Mouse (Mus musculus) MEL-GATA-1-ER (cell line): ENCODE measurements around the gene Alox12b.

Experiments
- DNase-seq: peaks from one replicate; pipeline ENCODE4 v3.0.0-alpha.2; 2012; ENCODE audit warnings: low read depth; ENCODE audit errors: extremely low read depth

The Alox12b gene

GRCm38 (mm10) chr11:69156800-69157199 lies at the start of gene Alox12b:
Gene Alox12b (plus strand): TSS chr11:69156989.
- DNase-seq: no peak

DNA sequence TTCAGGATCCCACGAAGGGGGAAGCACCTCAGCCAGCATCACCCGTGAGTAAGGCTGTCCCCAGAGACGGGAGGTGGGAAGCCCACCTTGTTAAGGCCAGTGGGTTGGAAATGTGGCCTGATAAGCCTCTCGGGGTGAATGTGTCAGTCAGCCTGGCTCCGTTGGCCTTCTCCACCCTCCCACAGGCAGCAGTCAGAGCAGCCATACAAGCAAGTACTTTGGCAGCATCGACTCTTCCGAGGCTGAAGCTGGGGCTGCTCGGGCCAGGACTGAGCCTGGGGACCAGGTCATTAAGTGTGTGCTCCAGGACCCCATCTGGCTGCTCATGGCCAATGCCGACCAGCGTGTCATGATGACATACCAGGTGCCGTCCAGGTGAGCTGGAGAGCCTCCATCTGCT lies 49.1 kb upstream of the Alox12b start:
- no peak for DNase-seq

GRCm38 (mm10) chr11:69108223-69108622 lies 48.6 kb upstream of the Alox12b start:
- DNase-seq: no peak

DNA sequence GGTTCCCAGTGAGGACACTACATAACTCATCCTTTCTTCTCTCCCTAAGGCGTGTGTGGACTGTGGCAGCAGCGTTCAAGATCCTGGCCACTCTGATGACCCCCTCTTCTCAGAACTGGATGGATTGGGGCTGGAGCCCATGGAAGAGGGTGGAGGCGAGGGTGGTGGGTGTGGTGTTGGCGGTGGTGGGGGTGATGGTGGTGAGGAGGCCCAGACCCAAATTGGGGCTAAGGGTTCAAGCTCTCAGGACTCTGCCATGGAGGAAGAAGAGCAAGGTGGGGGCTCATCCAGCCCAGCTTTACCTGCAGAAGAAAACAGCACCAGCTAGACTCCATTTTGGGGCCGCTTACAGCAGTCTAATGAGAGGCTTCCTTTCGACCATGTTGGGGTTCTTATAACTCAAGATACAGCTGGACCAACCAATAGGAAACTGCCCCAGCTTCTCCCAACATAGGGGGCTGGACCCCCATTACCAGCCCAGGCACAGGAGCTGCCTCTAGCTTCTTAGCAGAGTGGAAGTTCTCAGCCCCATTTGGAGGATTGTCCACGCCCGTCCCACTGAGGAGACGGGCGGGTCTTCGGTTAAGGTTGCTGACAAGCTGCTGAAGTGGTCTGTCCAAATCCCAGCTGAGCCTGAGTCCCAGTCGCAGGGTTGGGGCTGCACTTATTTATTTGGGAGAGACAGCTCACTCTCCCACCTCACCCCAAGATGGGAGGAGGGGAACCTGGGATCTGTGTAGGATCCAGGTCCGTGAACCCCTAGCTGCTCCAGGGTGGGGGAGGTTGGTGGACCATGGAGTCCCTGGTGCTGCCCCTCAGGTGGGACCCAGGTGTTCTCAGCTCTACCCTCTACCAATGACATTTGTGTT lies 47.5 kb upstream of the Alox12b start:
- DNase-seq: no peak

DNA sequence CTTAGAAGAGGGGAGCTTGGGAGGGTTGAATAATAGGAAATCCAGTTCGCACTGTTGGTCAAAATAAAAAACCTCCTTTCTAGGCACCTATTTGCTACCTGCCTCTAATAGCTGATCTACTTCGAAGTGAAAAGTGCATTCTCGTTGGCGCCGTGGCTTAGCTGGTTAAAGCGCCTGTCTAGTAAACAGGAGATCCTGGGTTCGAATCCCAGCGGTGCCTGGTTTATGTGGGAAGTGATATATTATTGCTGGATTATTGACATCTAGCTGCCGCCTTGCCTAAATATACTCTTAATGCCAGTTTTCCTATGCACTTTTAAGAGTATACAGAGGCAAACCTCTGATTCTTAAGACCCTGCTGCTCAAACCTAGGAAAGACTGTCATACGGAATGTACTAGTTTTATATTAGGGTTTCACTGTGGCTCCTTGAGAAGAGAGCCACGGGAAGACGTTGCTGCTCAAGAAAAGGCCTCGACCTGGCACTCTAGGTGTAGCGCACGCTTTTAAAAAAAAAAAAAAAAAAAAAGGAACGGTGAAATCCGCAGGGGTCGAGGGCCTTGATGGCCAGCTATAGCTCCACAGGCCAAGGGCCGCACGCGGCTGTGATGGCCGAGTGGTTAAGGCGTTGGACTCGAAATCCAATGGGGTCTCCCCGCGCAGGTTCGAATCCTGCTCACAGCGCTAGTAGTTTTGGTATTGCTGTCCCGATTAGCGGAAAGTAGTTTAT lies 46.3 kb upstream of the Alox12b start:
- peak; percentile 86 for DNase-seq

DNA sequence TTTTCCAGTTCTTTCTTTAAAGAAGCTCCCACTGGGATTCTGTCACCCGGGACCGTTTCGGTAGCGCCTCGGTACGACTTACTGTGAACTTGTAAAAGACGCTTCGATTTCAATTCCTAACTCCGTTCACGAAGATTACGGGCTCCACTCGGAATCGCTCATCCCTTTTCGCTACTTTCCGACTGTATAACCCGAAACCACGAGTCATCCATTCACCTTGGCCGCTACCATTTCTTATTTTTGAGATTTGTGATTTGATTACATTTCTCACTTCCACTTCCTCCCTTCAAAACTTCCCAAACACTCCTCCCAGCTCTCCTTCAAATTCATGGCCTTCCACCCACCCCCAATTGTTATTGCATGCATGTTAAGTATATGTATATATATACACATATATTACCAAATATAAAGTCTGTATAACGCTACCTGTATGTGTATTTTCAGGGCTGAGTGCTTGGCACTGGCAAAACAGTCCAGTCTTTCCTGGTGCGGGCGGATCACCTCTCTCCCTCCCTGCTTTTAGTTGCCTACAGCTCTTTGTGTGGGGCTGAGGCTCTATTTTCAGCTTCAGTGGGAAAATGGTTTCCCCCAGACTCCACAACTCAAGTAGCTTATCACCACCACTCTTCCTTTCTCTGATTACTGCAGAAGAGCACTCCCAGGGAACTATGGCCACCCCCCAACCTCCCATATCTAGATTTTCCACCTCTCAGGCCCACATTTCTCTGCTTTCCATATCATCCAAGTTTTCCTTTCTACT lies 45.6 kb upstream of the Alox12b start:
- no peak for DNase-seq

GRCm38 (mm10) chr11:69111865-69112264 lies 44.9 kb upstream of the Alox12b start:
- DNase-seq: no peak

GRCm38 (mm10) chr11:69114018-69114417 lies 42.8 kb upstream of the Alox12b start:
- DNase-seq: no peak

- no peak for DNase-seq
Measured at GRCm38 (mm10) chr11:69114621-69115020, 42.2 kb upstream of the Alox12b start.

- DNase-seq: no peak
Measured at GRCm38 (mm10) chr11:69116843-69117242, 39.9 kb upstream of the Alox12b start.

DNA sequence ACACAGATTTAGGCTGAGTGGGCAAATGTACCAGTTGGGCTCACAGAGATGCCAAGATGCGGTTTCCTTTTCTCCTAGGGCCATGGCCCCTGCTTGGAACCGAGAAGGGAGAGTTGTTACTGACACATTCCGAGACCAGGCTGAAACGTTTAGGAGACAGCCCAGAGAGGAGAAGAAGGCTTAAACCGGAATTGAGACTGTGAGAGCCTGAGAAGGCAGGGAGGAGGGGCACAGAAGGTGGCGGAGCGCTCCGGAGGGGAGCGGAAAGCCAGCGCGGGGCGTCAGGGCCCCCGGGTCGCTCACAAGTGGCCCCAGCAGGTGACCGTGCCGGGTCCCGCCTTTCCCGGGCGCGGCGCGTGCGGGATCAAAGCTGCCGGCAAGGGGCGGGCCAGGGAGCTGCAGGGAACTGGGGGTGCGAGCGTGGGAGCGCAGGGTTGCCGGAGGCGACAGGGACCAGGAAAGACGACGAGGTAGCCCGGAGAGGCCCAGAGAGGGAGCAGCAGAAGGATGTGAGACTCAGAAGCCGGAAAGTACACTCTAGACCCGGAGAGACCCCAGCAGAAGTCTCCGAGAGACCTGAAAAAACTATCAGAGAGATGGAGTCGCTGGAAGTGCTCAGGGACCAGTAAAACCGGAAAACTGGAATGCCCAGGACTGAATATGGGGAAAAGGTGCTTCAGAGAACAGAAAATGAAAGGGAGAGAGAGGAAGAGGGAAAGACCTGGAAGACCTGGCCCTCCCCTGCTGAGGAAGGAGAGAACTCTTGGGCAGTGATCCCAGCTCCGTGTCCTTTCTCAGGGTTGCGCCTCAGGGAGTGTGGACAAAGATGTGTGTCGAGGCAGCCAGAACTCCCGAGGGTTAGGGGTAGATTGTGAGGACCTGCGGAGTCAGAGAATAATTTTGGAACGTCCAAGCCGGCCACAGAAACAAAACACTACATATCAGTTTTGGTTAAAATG lies 38.8 kb upstream of the Alox12b start:
- peak; percentile 63 for DNase-seq

DNA sequence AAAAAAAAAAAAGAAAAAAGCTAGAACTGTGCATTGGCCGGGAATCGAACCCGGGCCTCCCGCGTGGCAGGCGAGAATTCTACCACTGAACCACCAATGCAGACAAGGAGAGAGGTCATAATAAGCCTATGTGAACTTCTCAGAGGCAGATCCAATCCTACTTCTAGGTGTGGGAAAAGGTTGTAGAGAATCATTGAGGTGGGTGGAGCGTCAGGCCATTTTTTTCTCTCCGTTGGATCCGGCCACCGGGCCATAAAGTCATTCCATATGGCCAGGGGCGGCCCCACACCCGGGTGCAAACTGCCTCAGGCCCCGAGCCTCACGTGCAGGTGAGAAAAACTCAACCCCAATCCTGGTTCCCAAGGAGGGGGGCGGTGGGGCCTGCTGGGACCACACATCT lies 38.0 kb upstream of the Alox12b start:
- peak; percentile 77 for DNase-seq

- DNase-seq: no peak
Measured at GRCm38 (mm10) chr11:69119446-69120155, 37.2 kb upstream of the Alox12b start.

GRCm38 (mm10) chr11:69120221-69121000 lies 36.4 kb upstream of the Alox12b start, which contains the start of gene Hes7:
Gene Hes7 (plus strand): TSS chr11:69120404.
- no peak for DNase-seq

- no peak for DNase-seq
Measured at GRCm38 (mm10) chr11:69121001-69121740, 35.6 kb upstream of the Alox12b start.

- no peak for DNase-seq
Measured at GRCm38 (mm10) chr11:69121741-69122335, 35.0 kb upstream of the Alox12b start.

DNA sequence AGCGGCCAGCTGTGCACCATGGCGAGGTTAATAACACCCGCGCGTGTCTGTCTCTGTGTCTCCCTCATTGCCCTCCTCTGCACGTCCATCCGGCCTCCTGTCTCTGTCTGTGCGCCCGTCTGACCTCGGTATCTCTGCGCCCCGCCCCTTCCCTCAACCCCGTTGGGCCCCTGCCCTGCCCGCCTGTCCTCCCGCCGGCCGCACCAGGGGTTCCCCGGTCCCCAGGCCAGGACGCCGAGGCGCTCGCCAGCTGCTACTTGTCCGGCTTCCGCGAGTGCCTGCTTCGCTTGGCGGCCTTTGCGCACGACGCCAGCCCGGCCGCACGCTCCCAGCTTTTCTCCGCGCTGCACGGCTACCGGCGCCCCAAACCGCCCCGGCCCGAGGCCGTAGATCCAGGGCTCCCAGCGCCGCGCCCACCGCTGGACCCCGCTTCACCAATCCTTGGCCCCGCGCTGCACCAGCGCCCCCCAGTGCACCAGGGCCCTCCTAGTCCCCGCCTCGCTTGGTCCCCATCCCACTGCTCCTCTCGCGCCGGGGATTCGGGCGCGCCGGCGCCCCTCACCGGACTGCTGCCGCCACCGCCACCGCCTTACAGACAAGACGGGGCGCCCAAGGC lies 34.3 kb upstream of the Alox12b start, which contains the start of gene 9130213A22Rik:
TSS of gene 9130213A22Rik (minus strand) at position 254 of the 616 bp plus-strand sequence.
- DNase-seq: peak; percentile 47
